Mouse (Mus musculus): Measurements from ENCODE around the gene Asb7. TPM values are rescaled to one million over a fixed set of nuclear protein-coding genes. Genes with fewer than 3 reads are reported as not detected.
A peak's percentile ranks its signal among the peaks of the same experiment; 100 is the strongest.

Asb7 gene
- total RNA-seq, 2 experiments from 2014 or later: 20.3 to 24.3 TPM

- no peak for DNase-seq (ENCODE audit: low spot score in 2 of 2)
- intact Hi-C loops (cut with DNase I): loop anchor here (1.0 to 5.0 kb wide), 4 partner anchors 227 to 554 kb away; partner anchors contain the start of gene Chsy1
These were observed 28.4 kb downstream of the Asb7 start for GRCm38 (mm10) chr7:66660972-66661371.

- peak in 1 of 2 experiments; percentile 32 for DNase-seq (ENCODE audit: low spot score in 2 of 2)
- intact Hi-C loops (cut with DNase I): loop anchor here (5.0 kb wide), 1 partner anchor 553 kb away; the partner anchor contains the start of gene Chsy1
These were observed 29.1 kb downstream of the Asb7 start for GRCm38 (mm10) chr7:66660291-66660690.

DNA sequence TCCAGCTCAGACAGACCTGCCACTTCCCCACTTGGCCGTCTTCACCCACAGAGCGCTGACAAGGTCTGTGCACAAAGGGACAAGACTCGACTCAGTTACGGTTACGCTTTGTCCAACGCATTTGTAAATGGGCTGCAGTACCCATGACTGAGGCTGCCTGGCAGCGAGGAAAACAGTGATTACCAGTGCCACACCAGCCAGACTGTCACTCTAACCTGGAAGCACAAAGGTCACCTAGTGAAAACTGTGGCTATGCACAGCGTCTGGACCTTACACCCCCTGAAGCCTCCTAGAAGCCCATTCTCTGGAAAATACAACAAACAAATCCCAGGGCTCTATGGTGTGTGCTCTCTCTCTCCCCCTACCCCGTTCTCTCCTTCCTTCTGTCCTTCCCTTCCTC, 33.9 kb downstream of the Asb7 start:
- intact Hi-C loops (cut with DNase I): no loop called here

DNA sequence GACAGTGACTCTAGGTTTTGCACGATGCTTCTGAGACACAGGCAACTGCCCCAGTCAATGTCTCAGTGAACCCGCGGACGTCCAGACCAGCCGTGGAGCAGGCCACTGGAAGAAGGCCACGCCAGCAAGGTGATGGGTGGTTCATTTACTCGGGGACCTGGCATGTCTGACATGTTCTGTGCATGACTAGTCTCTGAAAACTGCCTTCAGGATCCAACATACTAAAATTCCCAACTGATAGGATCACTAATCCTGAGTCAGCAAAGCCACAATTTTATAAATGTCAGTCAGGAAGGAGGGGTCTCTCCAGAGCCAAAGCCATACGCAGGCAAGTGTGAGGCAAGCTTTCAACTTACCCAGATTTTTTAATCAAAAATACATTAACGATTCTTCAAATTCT, 35.8 kb downstream of the Asb7 start:
- DNase-seq (ENCODE audit: low spot score in 2 of 2): no peak
- intact Hi-C loops (cut with DNase I): no loop called here

More for the DNA sequence above, 33.9 kb downstream of the Asb7 start:
- DNase-seq (ENCODE audit: low spot score in 2 of 2): no peak

DNA sequence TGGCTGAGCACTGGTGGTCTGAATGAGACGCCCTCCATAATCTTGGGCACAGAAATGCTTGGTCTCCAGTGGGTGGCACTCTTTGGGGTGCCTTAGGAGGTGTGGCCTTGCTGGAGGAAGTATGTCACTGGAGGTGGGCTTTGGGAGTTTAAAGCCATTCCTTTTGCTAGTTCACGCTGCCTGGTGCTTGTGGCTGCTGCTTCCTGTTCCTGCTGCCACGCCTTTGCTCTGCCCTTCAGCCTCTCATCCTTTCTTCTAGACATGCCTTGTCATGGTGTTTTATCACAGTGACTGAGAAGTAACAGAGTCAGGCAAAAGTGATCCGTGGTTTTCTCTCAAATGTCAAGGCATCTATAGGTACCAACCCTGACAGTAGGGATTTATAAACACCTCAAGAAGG, 37.2 kb downstream of the Asb7 start:
- DNase-seq (ENCODE audit: low spot score in 2 of 2): no peak
- intact Hi-C loops (cut with DNase I): no loop called here

GRCm38 (mm10) chr7:66650883-66651282, 38.5 kb downstream of the Asb7 start:
- intact Hi-C loops (cut with DNase I): no loop called here
- no peak for DNase-seq (ENCODE audit: low spot score in 2 of 2)

DNA sequence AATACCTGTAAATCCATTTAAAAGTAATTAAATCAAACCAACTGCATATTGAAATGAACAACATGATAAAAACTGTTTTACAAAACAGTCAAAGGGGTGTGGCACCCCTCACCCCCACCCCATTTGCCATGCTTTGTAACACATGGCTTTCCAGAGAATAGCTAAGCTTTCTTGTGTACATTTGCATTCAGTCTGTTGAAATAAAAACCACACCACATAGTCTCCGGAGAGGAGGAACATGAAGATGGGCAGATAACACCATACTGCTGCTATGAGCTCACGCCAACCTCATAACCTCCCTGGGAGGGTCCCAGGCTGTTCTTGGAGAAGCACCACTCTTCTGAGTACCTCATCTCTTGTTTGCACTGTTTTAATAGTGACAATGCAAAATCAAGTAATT, 40.2 kb downstream of the Asb7 start:
- intact Hi-C loops (cut with DNase I): no loop called here
- DNase-seq (ENCODE audit: low spot score in 2 of 2): no peak

DNA sequence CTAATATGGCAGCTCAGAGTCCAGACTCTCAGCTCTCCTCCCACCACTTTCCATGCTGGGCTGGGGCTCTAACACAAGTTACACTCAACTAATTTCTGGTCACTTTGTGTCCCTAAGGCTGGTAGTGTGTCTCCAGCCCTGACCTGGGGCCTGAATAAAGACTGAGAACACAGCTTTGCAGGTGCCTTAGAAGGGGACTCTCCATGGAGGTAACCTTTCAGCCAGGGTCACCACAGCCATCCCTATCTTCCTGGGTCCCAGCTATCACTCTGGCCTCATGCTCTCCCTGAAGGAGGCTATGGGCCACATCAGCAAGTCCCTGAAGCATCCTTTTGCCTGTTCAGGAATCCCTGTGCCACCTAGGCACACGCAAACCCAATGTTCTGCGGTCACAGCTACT, 43.7 kb downstream of the Asb7 start:
- no peak for DNase-seq (ENCODE audit: low spot score in 2 of 2)
- intact Hi-C loops (cut with DNase I): no loop called here

DNA sequence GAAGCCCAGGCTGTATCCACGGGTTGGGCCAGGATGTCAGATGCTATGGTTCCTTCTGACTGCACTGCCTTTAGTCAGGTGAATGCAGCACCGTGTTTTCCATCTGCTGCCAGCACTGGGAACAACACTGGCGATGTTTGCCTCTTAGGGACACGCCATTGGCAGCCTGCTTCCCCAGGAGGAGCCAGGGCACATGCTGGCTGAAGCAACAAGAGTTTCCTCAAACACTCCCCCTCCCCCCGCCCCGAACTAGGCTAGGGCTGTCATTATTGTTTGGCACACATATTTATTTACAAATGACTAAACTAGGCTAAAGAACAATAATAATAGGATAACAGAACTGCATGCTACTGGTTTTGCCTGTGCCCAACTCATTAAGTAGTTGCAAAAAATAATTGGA, 56.0 kb downstream of the Asb7 start:
- no peak for DNase-seq (ENCODE audit: low spot score in 2 of 2)
- intact Hi-C loops (cut with DNase I): no loop called here

DNA sequence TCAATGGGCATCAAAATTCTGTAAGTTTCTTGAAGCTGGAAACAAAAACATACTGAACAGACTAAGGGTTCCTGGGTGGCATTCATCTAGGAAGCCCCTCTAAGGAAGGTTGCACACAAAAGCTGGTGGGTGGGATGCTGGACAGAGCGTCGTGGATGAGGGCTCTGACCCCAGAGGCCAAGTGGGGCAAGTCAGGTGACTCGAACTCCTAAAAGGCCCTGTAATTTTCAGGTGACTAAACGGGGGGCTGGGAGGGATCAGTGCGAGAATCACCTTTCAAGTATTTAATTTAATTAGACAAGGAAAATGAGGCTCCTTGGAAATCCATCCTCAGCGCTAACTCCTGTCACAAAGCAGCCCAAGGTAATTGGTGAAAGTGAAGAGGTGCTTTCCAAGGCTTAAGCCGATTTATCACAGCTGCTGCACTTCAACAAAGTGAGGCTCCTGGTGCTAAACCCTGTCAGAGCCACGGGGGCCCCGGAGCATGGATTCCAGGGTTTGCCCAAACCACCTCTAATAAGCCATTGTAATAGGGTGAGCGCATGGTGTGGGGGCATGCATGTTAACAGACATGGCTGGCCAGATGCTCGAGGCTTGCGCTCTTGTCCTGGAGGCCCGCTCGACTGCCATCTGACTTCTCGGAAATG, 59.1 kb downstream of the Asb7 start:
- DNase-seq (ENCODE audit: low spot score in 2 of 2): no peak
- intact Hi-C loops (cut with DNase I): no loop called here

DNA sequence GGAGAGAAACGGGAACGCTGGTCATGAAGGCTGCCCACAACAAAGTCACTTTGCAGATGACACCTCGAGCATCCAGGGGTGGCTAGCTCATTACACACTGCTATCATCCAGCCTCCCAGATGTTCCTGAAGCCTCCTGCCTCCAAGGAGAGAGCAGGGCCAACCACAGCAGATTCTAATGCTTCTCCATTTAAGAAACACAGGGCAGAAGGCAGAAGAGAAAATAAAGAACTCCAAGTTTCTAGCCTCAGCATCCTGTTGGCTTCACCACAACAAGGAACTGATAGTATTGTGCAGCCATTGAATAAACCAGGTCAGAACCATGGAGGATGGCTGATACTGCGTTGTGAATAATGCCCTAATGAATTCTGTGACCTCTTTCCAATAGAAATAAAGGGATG, 60.0 kb downstream of the Asb7 start:
- intact Hi-C loops (cut with DNase I): no loop called here
- DNase-seq (ENCODE audit: low spot score in 2 of 2): no peak

DNA sequence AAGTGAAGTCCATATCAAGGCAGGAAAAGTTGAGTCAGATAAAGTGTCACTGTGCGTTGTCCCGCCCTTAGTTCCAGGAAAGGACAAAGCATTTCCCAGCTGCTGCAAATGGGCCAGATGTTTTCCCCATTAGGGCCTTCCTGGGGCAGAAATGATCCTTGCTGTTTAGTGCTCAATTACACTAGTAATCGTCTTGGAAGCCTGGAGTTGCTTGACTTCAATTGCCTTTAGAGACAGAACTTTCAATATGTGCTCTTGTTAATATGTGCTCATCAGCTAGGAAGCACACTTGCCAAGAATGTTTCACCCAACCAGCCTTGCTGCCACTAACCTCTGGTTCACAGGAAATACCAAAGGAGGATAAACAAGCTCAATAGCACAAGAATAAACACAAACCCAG, 66.0 kb downstream of the Asb7 start:
- intact Hi-C loops (cut with DNase I): no loop called here

GRCm38 (mm10) chr7:66601846-66602245, 87.5 kb downstream of the Asb7 start:
- no peak for DNase-seq (ENCODE audit: low spot score in 2 of 2)
- intact Hi-C loops (cut with DNase I): no loop called here

More for the DNA sequence above, 66.0 kb downstream of the Asb7 start:
- no peak for DNase-seq (ENCODE audit: low spot score in 2 of 2)

- DNase-seq (ENCODE audit: low spot score in 2 of 2): no peak
- intact Hi-C loops (cut with DNase I): no loop called here
These were observed 88.5 kb downstream of the Asb7 start for GRCm38 (mm10) chr7:66600622-66601610.

GRCm38 (mm10) chr7:66600126-66600525, 89.3 kb downstream of the Asb7 start:
- intact Hi-C loops (cut with DNase I): no loop called here
- no peak for DNase-seq (ENCODE audit: low spot score in 2 of 2)

DNA sequence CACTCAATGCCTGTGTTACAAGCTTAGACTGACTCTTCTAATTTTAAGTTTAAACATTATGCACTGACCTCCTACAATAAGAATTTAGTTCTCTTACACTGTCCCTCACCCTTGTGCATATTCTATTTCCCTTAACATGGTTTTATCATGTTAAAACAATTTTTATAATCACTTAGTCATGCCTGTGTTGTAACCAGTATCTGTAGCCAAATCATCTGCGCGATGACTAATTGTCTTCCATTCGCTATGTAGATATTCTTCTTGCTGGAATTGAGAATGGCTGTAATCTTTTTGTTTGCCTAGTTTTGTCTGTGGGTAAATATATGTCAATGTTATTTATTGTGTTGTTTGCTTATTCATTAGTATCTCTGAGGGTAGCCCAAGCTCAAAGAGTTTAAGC, 91.5 kb downstream of the Asb7 start:
- intact Hi-C loops (cut with DNase I): no loop called here
- no peak for DNase-seq (ENCODE audit: low spot score in 2 of 2)

Other genes with a start within 250 kb of the Asb7 start
- 1 to 10 TPM; 8.3 to 8.5 TPM for gene Lins1, start 293 bp upstream of the Asb7 start, total RNA-seq (2021)
- under 1 TPM; 0.21 to 0.48 TPM for gene Cers3, start 53.9 kb upstream of the Asb7 start, total RNA-seq (2021)
- gene Adamts17, start 150.1 kb upstream of the Asb7 start, total RNA-seq (2021): 10 to 100 TPM; 10.0 to 10.9 TPM

Measured in left cerebral cortex, postnatal 25 days (tissue).